Comparison of ENCODE assay signal across 10 mouse cellular contexts in genomic region chr4:95137413-95138143, GRCm38 (mm10).
A peak's percentile ranks its signal among the peaks of the same experiment; 100 is the strongest.
DNase-seq lines count a peak whose midpoint lies in the region; ATAC-seq and TF ChIP-seq lines count a peak whose summit lies in the region.
"Had no signal": no experiment of that assay in that cellular context is flagged by ENCODE, and none has a peak within 500 bp of the region (broad histone marks: within the 10 kb centered on the region; RNA-seq: fewer than 3 reads in every experiment).

No protein-coding gene starts in this region.

- no peaks in the 10 kb centered on the region; the same call in 1 of the 2 replicates for H3K4me1 ChIP-seq in lung, embryonic 14.5 days (ENCODE audit: insufficient read depth)
- peaks cover 29% of the 10 kb centered on the region for H3K4me1 ChIP-seq in limb, embryonic 10.5 days

- TF ChIP-seq CTCF in lung, embryonic 14.5 days (IDR thresholded peaks at IDR 0.05; ENCODE audit: low read depth) = no peak

- H3K9ac ChIP-seq in lung, embryonic 14.5 days = no peak overlapping the region

- H3K9me3 ChIP-seq in lung, embryonic 14.5 days (ENCODE audit: low read depth, low read length) = no peaks in the 10 kb centered on the region
- no peaks in the 10 kb centered on the region for H3K9me3 ChIP-seq in limb, embryonic 10.5 days (replicated peaks)

- H3K4me3 ChIP-seq in lung, embryonic 14.5 days (ENCODE audit: low read depth, low read length) = no peak overlapping the region
- no peak overlapping the region for H3K4me3 ChIP-seq in limb, embryonic 10.5 days

- 61% methylated on average over 12 of the region's 12 CpGs for WGBS in lung, embryonic 14.5 days
- 74% methylated on average over 12 of the region's 12 CpGs for WGBS in limb, embryonic 10.5 days

- no peaks in the 10 kb centered on the region for H3K27me3 ChIP-seq in lung, embryonic 14.5 days (ENCODE audit: insufficient read depth, low read length)
- H3K27me3 ChIP-seq in limb, embryonic 10.5 days (ENCODE audit: low read depth, poor library complexity, severe bottlenecking) = no peaks in the 10 kb centered on the region

- peak overlapping the region; percentile 75 for H3K27ac ChIP-seq in lung, embryonic 14.5 days (ENCODE audit: low read depth)
- peak overlapping the region; percentile 74; the same call in 1 of the 2 replicates for H3K27ac ChIP-seq in limb, embryonic 10.5 days

- no peak overlapping the region for H3K4me2 ChIP-seq in lung, embryonic 14.5 days

- peak; percentile 60 for DNase-seq in adrenal gland, adult 2 months
- no peak for DNase-seq in adrenal gland, postnatal 4 days (ENCODE audit: low spot score in 2 of 2)
- no peak for DNase-seq in lung, embryonic 14.5 days
- no peak for DNase-seq in lung, adult 18-20 months
- no peak for DNase-seq in limb, embryonic 10.5 days (ENCODE audit: low spot score)
- DNase-seq in retina, embryonic 14.5 days (ENCODE audit: low spot score) = peak; percentile 28
- no peak for DNase-seq in testis, postnatal 14 days (ENCODE audit: low spot score)
- DNase-seq: spleen, adult 18-20 months had no signal

- H3K36me3 ChIP-seq in lung, embryonic 14.5 days (ENCODE audit: insufficient read depth) = no peaks in the 10 kb centered on the region
- no peaks in the 10 kb centered on the region for H3K36me3 ChIP-seq in limb, embryonic 10.5 days

- ATAC-seq in lung, embryonic 14.5 days (ENCODE audit: insufficient read depth) = peak; percentile 60
- ATAC-seq in CD4-positive, CD25-positive, alpha-beta regulatory T cell, adult 4 months = no peak
- ATAC-seq: lung, postnatal 0 days had no signal

Comparison
In these comparisons a context has a peak if more than half of its experiments do, and no peak if none do; other contexts are left out.
1. DNase-seq: peak in adrenal gland, adult 2 months (single experiment) and retina, embryonic 14.5 days (single experiment); none in adrenal gland, postnatal 4 days (0 of 2), lung, embryonic 14.5 days (single experiment), lung, adult 18-20 months (0 of 2), limb, embryonic 10.5 days (single experiment) and testis, postnatal 14 days (single experiment).